Mouse (Mus musculus) limb, embryonic 10.5 days (tissue): Measurements from ENCODE around the gene Rpl10. TPM values are rescaled to one million over a fixed set of nuclear protein-coding genes. Genes with fewer than 3 reads are reported as not detected.

Experiments
- DNase-seq: peaks from one replicate; pipeline ENCODE4 v3.0.0-alpha.2; 2017; ENCODE audit warnings: low spot score
- H3K27ac ChIP-seq: fragments of 300-500 bp; sonication (generic); 2 replicates; pipeline ENCODE4 v1.5.1; 2016; ENCODE audit warnings: mild to moderate bottlenecking
- H3K27me3 ChIP-seq: fragments of 300-500 bp; sonication (generic); 2 replicates; pipeline ENCODE4 v1.6.1; 2016; ENCODE audit warnings: low read depth, mild to moderate bottlenecking; ENCODE audit not compliant: poor library complexity, severe bottlenecking
- H3K36me3 ChIP-seq: fragments of 300-500 bp; sonication (generic); 2 replicates; pipeline ENCODE4 v1.6.1; 2016; ENCODE audit warnings: mild to moderate bottlenecking, moderate library complexity
- H3K4me1 ChIP-seq: fragments of 300-500 bp; sonication (generic); 2 replicates; pipeline ENCODE4 v1.6.1; 2016
- H3K4me3 ChIP-seq: fragments of 300-500 bp; sonication (generic); 2 replicates; pipeline ENCODE4 v1.5.1; 2016; ENCODE audit warnings: mild to moderate bottlenecking, moderate library complexity
- H3K9me3 ChIP-seq: fragments of 300-500 bp; sonication (generic); replicated peaks from 2 replicates; pipeline ENCODE4 v1.6.1; 2016; ENCODE audit warnings: mild to moderate bottlenecking
- WGBS: fragments of 180-500 bp; shearing (Covaris S2); methylation state at CpG from one replicate; pipeline ENCODE4 v1.1.7; 2016; 5-methylcytosine and 5-hydroxymethylcytosine counted together
- polyA plus RNA-seq: library from polyadenylated mRNA; unstranded; fragments of >200 nt; fragmentation: Nextera tagmentation; extraction: Ambion mirVana; gene quantifications from 2 replicates; pipeline ENCODE4 v1.2.1, GENCODE M21; 2016

Rpl10 gene
- polyA plus RNA-seq, 1 experiment from 2014 or later: 862 TPM

GRCm38 (mm10) chrX:74254153-74254887 lies 16.3 kb upstream of the Rpl10 start, which contains the start of gene Emd:
Emd (plus strand) TSS chrX:74254687.
- DNase-seq: peak; percentile 87
- WGBS: 13% methylated on average over 39 of the region's 39 CpGs
- Histone ChIP-seq H3K27ac (peak within 1 kb of the TSS; percentile 91), H3K4me1 (peaks cover 7% of the 10 kb centered on the region), H3K9me3 (no peaks in the 10 kb centered on the region), H3K27me3 (peaks cover 19% of the 10 kb centered on the region), H3K36me3 (peaks cover 28% of the 10 kb centered on the region), H3K4me3 (peak within 1 kb of the TSS; percentile 66)

GRCm38 (mm10) chrX:74254888-74255565 lies 15.6 kb upstream of the Rpl10 start:
- Histone ChIP-seq H3K27ac (peak overlapping the region; percentile 91), H3K9me3 (no peaks in the 10 kb centered on the region), H3K4me3 (peak overlapping the region; percentile 66), H3K27me3 (peaks cover 13% of the 10 kb centered on the region; the same call in 1 of the 2 replicates), H3K36me3 (peaks cover 34% of the 10 kb centered on the region), H3K4me1 (peaks cover 4% of the 10 kb centered on the region)
- 14% methylated on average over 29 of the region's 31 CpGs for WGBS
- DNase-seq: no peak

DNA sequence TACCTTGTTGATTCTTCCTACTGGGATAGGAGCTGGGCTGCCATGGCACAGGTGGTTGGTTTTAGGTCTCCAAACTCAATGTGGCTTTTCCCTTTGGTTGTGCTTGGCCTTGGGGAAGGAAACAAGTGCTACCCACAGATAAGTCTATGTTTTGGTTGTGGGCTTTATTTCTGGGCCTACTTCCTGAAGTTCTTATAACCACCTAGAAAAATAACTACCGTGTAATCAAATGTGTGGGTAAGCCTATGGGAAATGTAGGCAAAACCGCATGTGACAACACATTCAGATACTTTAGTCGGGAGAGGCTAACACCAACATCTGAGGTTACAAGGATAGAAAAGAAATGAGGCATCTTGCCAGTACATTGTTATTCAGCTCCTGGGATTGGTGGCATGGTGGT lies 12.9 kb upstream of the Rpl10 start:
- no peak for DNase-seq
- 100% methylated on average over 3 of the region's 3 CpGs for WGBS
- no peaks in the 10 kb centered on the region for H3K9me3 ChIP-seq

DNA sequence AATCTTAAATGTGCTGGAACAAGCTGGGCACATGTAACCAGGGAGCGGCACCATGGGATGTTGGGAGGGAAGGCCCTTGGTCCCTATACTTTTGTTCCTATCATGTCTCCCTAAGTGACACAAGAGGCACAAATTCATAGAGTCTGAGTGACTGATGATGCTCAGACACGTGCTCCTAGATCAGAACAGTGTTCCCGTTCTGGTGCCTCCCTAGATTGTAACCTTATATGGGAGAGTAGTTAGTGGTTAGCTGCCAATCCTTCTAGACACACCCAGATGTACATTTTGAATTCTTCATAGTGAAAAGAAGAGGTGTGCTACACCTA lies 913 bp upstream of the Rpl10 start:
- H3K27ac ChIP-seq: peak overlapping the region; percentile 94
- peaks cover 14% of the 10 kb centered on the region for H3K36me3 ChIP-seq
- 17% methylated on average over 3 of the region's 3 CpGs for WGBS
- H3K27me3 ChIP-seq: peaks cover 11% of the 10 kb centered on the region; the same call in 1 of the 2 replicates
- H3K4me3 ChIP-seq: peak overlapping the region; percentile 59
- DNase-seq: peak; percentile 35
- no peaks in the 10 kb centered on the region for H3K9me3 ChIP-seq
- 0 out of 2 replicates have a peak, but pooled peaks cover 3% of the 10 kb centered on the region for H3K4me1 ChIP-seq

More for the DNA sequence above, 12.9 kb upstream of the Rpl10 start:
- Histone ChIP-seq H3K4me3 (no peak overlapping the region), H3K36me3 (peaks cover 37% of the 10 kb centered on the region), H3K4me1 (peaks cover 4% of the 10 kb centered on the region), H3K27me3 (peaks cover 5% of the 10 kb centered on the region; the same call in 1 of the 2 replicates), H3K27ac (no peak overlapping the region)

GRCm38 (mm10) chrX:74270902-74271551 lies 415 bp downstream of the Rpl10 start:
- Histone ChIP-seq H3K27ac (peak overlapping the region; percentile 83), H3K36me3 (peaks cover 14% of the 10 kb centered on the region), H3K9me3 (no peaks in the 10 kb centered on the region), H3K4me1 (0 out of 2 replicates have a peak, but pooled peaks cover 3% of the 10 kb centered on the region), H3K4me3 (peak overlapping the region; percentile 59), H3K27me3 (peaks cover 7% of the 10 kb centered on the region; the same call in 1 of the 2 replicates)
- DNase-seq: peak; percentile 46
- 10% methylated on average over 27 of the region's 27 CpGs for WGBS

GRCm38 (mm10) chrX:74273422-74274322 lies 3.1 kb downstream of the Rpl10 start:
- 25% methylated on average over 10 of the region's 10 CpGs for WGBS
- H3K27ac ChIP-seq: no peak overlapping the region

GRCm38 (mm10) chrX:74277916-74278315 lies 7.3 kb downstream of the Rpl10 start:
- no peak for DNase-seq
- 74% methylated on average over 8 of the region's 8 CpGs for WGBS

More at GRCm38 (mm10) chrX:74273422-74274322, 3.1 kb downstream of the Rpl10 start:
- Histone ChIP-seq H3K36me3 (peaks cover 14% of the 10 kb centered on the region), H3K4me1 (0 out of 2 replicates have a peak, but pooled peaks cover 3% of the 10 kb centered on the region), H3K9me3 (no peaks in the 10 kb centered on the region), H3K27me3 (peaks cover 7% of the 10 kb centered on the region; the same call in 1 of the 2 replicates), H3K4me3 (no peak overlapping the region)
- DNase-seq: peak; percentile 35

GRCm38 (mm10) chrX:74281041-74281731 lies 10.6 kb downstream of the Rpl10 start:
- no peak for DNase-seq
- 13% methylated on average over 14 of the region's 14 CpGs for WGBS
- Histone ChIP-seq H3K27me3 (peaks cover 34% of the 10 kb centered on the region), H3K9me3 (no peaks in the 10 kb centered on the region), H3K36me3 (no peaks in the 10 kb centered on the region), H3K27ac (peak overlapping the region; percentile 84), H3K4me1 (peaks cover 14% of the 10 kb centered on the region), H3K4me3 (peak overlapping the region; percentile 68)

More at GRCm38 (mm10) chrX:74277916-74278315, 7.3 kb downstream of the Rpl10 start:
- Histone ChIP-seq H3K27ac (no peak overlapping the region), H3K36me3 (peaks cover 4% of the 10 kb centered on the region; the same call in 1 of the 2 replicates), H3K4me3 (no peak overlapping the region), H3K4me1 (peaks cover 4% of the 10 kb centered on the region; the same call in 1 of the 2 replicates), H3K27me3 (peaks cover 23% of the 10 kb centered on the region), H3K9me3 (no peaks in the 10 kb centered on the region)

- Histone ChIP-seq H3K36me3 (no peaks in the 10 kb centered on the region), H3K4me1 (peaks cover 14% of the 10 kb centered on the region), H3K27me3 (peaks cover 34% of the 10 kb centered on the region), H3K4me3 (peak within 1 kb of the TSS; percentile 68), H3K27ac (peak within 1 kb of the TSS; percentile 84), H3K9me3 (no peaks in the 10 kb centered on the region)
- peak; percentile 62 for DNase-seq
- WGBS: 13% methylated on average over 16 of the region's 16 CpGs
Measured at GRCm38 (mm10) chrX:74281732-74282394, 11.3 kb downstream of the Rpl10 start, which contains the start of the genes Taz and Dnase1l1. Taz (plus strand) TSS chrX:74281912. Dnase1l1 (minus strand) TSS chrX:74282337.

- Histone ChIP-seq H3K4me3 (peak overlapping the region; percentile 68), H3K27ac (peak overlapping the region; percentile 84), H3K27me3 (peaks cover 34% of the 10 kb centered on the region), H3K4me1 (peaks cover 14% of the 10 kb centered on the region), H3K36me3 (no peaks in the 10 kb centered on the region), H3K9me3 (no peaks in the 10 kb centered on the region)
- peak; percentile 80 for DNase-seq
- WGBS: 19% methylated on average over 39 of the region's 39 CpGs
Measured at GRCm38 (mm10) chrX:74282395-74283091, 11.9 kb downstream of the Rpl10 start.
